Mouse (Mus musculus) small intestine, adult 2 months (tissue): ENCODE data around the gene Kansl1l. TPM values are rescaled to one million over a fixed set of nuclear protein-coding genes. Genes with fewer than 3 reads are reported as not detected.

Experiments
- H3K27ac ChIP-seq: fragments of 200-500 bp; 2 replicates; pipeline ENCODE4 v1.5.1; 2012; ENCODE audit warnings: low read depth, low read length, control low read depth, inconsistent platforms; ENCODE audit not compliant: insufficient read depth
- H3K27me3 ChIP-seq: fragments of 200-500 bp; 2 replicates; pipeline ENCODE4 v1.6.1; 2012; ENCODE audit warnings: mild to moderate bottlenecking, moderate library complexity, low read length, inconsistent platforms; ENCODE audit not compliant: control insufficient read depth, insufficient read depth
- H3K36me3 ChIP-seq: fragments of 200-500 bp; 2 replicates; pipeline ENCODE4 v1.6.1; 2012; ENCODE audit warnings: mild to moderate bottlenecking, low read length, control low read depth, inconsistent platforms; ENCODE audit not compliant: control insufficient read depth, insufficient read depth
- H3K4me1 ChIP-seq: fragments of 200-500 bp; 2 replicates; pipeline ENCODE4 v1.6.1; 2012; ENCODE audit warnings: low read length, inconsistent platforms, mixed read lengths; ENCODE audit not compliant: control insufficient read depth, insufficient read depth, insufficient read length
- H3K4me3 ChIP-seq: fragments of 200-500 bp; 2 replicates; pipeline ENCODE4 v1.5.1; 2012; ENCODE audit warnings: low read depth, mild to moderate bottlenecking, control low read depth, inconsistent platforms, low read length, moderate library complexity
- CTCF ChIP-seq: fragments of 200-500 bp; IDR thresholded peaks from 2 replicates; pipeline ENCODE4 v1.5.1; 2012; ENCODE audit warnings: low read depth, mild to moderate bottlenecking, control low read depth, inconsistent platforms, low read length, moderate library complexity, mixed read lengths; ENCODE audit not compliant: insufficient replicate concordance, insufficient read length; ENCODE audit errors: extremely low read depth
- POLR2A ChIP-seq: fragments of 200-500 bp; IDR thresholded peaks from 2 replicates; pipeline ENCODE4 v1.6.1; 2012; ENCODE audit warnings: low read depth, mild to moderate bottlenecking, control low read depth, inconsistent platforms, low read length, moderate library complexity
- WGBS: fragments of 180-500 bp; shearing (Covaris S2); methylation state at CpG from one replicate; pipeline ENCODE4 v1.1.7; 2018; 5-methylcytosine and 5-hydroxymethylcytosine counted together
- polyA plus RNA-seq: library from polyadenylated mRNA; depleted of rRNA; stranded (reverse); fragments of >200 nt; gene quantifications from 2 replicates; pipeline ENCODE4 v1.2.3, GENCODE M21; 2012; rRNA removed

Kansl1l gene
- 0.36 and 0.43 TPM in 2 replicates for polyA plus RNA-seq

GRCm38 (mm10) chr1:66817453-66817839 is at the start of gene Kansl1l:
Gene Kansl1l, minus strand, starts transcription at chr1:66817562.
- Histone ChIP-seq H3K4me1 (no peaks in the 10 kb centered on the region), H3K27me3 (no peaks in the 10 kb centered on the region; the same call in 1 of the 2 replicates), H3K4me3 (peak within 1 kb of the TSS; percentile 92), H3K27ac (peak within 1 kb of the TSS; percentile 82), H3K36me3 (no peaks in the 10 kb centered on the region)
- TF ChIP-seq POLR2A, result peak; percentile 85
- no peak for TF ChIP-seq CTCF
- WGBS, result 3% methylated on average over 50 of the region's 56 CpGs

GRCm38 (mm10) chr1:66865633-66866032 is 48.3 kb upstream of the Kansl1l start:
- H3K4me1 ChIP-seq, result peaks cover 7% of the 10 kb centered on the region; the same call in 1 of the 2 replicates
- H3K4me3 ChIP-seq, result no peak overlapping the region
- TF ChIP-seq CTCF (no peak), POLR2A (no peak)
- no peaks in the 10 kb centered on the region for H3K27me3 ChIP-seq
- 85% methylated on average over 4 of the region's 4 CpGs for WGBS
- H3K36me3 ChIP-seq, result no peaks in the 10 kb centered on the region
- H3K27ac ChIP-seq, result no peak overlapping the region

GRCm38 (mm10) chr1:66863741-66864495 is 46.6 kb upstream of the Kansl1l start:
- Histone ChIP-seq H3K4me3 (no peak overlapping the region), H3K27ac (no peak overlapping the region), H3K27me3 (no peaks in the 10 kb centered on the region), H3K36me3 (peaks cover 2% of the 10 kb centered on the region; the same call in 1 of the 2 replicates), H3K4me1 (peaks cover 7% of the 10 kb centered on the region; the same call in 1 of the 2 replicates)
- TF ChIP-seq POLR2A (no peak), CTCF (no peak)
- 2% methylated on average over 9 of the region's 9 CpGs for WGBS

GRCm38 (mm10) chr1:66862712-66863511 is 45.5 kb upstream of the Kansl1l start, which contains the start of gene Acadl:
Gene Acadl, minus strand, starts transcription at chr1:66863277.
- Histone ChIP-seq H3K27ac (peak within 1 kb of the TSS; percentile 95), H3K27me3 (no peaks in the 10 kb centered on the region), H3K4me1 (peaks cover 7% of the 10 kb centered on the region; the same call in 1 of the 2 replicates), H3K36me3 (peaks cover 8% of the 10 kb centered on the region), H3K4me3 (peak within 1 kb of the TSS; percentile 78)
- under 1% methylated on average over 67 of the region's 85 CpGs for WGBS
- TF ChIP-seq POLR2A (peak; percentile 46), CTCF (no peak)

GRCm38 (mm10) chr1:66861764-66862672 is 44.7 kb upstream of the Kansl1l start:
- H3K27me3 ChIP-seq, result no peaks in the 10 kb centered on the region
- WGBS, result 14% methylated on average over 14 of the region's 14 CpGs
- H3K4me3 ChIP-seq, result peak overlapping the region; percentile 78
- H3K4me1 ChIP-seq, result peaks cover 7% of the 10 kb centered on the region; the same call in 1 of the 2 replicates
- peaks cover 15% of the 10 kb centered on the region for H3K36me3 ChIP-seq
- no peak overlapping the region for H3K27ac ChIP-seq
- TF ChIP-seq CTCF, result no peak
- no peak for TF ChIP-seq POLR2A

GRCm38 (mm10) chr1:66847506-66847905 is 30.1 kb upstream of the Kansl1l start:
- H3K27ac ChIP-seq, result no peak overlapping the region
- no peaks in the 10 kb centered on the region for H3K4me1 ChIP-seq
- WGBS, result 96% methylated on average over 4 of the region's 4 CpGs
- no peaks in the 10 kb centered on the region for H3K27me3 ChIP-seq
- no peak overlapping the region for H3K4me3 ChIP-seq
- no peak for TF ChIP-seq POLR2A
- TF ChIP-seq CTCF, result peak; percentile 65; the same call in 1 of the 2 replicates
- peaks cover 50% of the 10 kb centered on the region for H3K36me3 ChIP-seq
